Mouse (Mus musculus): ENCODE data around the gene Tmpo. TPM values are rescaled to one million over a fixed set of nuclear protein-coding genes. Genes with fewer than 3 reads are reported as not detected.

The Tmpo gene
- total RNA-seq (2021): 10 to 100 TPM; 56.9 to 66.7 TPM
- long read RNA-seq, experiment 1, transcript Tmpo-201 (4 exons, 3,772 nt): minor isoform, 10 of 82 reads
- long read RNA-seq, experiment 1, transcript Tmpo-204 (7 exons, 1,953 nt): minor isoform, 18 of 82 reads
- long read RNA-seq, experiment 1, transcript Tmpo-203 (8 exons, 1,854 nt): minor isoform, 21 of 82 reads
- long read RNA-seq, experiment 1, transcript Tmpo-202 (9 exons, 3,533 nt): major isoform, 27 of 82 reads
- long read RNA-seq, experiment 1, partial matches to known transcripts: 1 of 82 reads
- long read RNA-seq, experiment 1, other reads (novel, unspliced or antisense): 3 of 82 reads
- long read RNA-seq, experiment 2, transcript Tmpo-201 (4 exons, 3,772 nt): minor isoform, 9 of 74 reads
- long read RNA-seq, experiment 2, transcript Tmpo-202 (9 exons, 3,533 nt): minor isoform, 17 of 74 reads
- long read RNA-seq, experiment 2, transcript Tmpo-203 (8 exons, 1,854 nt): minor isoform, 13 of 74 reads
- long read RNA-seq, experiment 2, transcript Tmpo-204 (7 exons, 1,953 nt): major isoform, 18 of 74 reads
- long read RNA-seq, experiment 2, partial matches to known transcripts: 4 of 74 reads
- long read RNA-seq, experiment 2, other reads (novel, unspliced or antisense): 7 of 74 reads

DNA sequence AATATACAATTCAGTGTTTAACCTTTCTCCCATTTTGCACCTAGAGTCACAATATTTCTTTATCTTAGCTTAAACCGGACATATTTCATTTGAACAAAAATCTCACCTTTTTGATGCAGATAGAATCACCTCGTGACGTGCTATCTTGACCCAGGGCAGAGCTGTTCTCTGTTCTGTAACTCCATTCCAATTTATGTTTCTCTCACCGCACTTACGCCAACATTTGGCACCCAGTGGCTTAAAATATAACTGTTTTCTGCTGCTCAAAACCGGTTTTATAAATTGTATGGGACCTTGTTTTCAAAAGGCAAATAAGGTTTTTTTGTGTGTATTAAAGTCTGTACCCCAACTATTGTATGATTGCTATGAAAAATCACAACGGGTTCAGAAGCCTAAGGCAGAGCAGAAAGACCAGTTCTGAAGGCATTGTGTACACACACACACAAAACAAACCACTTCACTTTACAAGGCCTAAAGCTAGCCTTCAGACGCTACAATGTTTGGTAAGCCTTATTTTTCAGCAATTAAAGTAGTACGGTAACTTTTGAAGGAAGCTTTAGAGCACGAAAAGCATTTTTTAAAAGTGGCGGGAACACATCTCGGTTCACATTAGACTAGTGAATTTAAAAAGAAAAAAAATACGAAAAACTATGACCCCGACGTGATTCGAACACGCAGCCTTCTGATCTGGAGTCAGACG, at the start of gene Tmpo:
TSS of gene Tmpo (minus strand) at position 555 of the 700 bp plus-strand sequence.
- intact Hi-C loops (cut with DNase I; ENCODE audit: low total_unique reads): no loop called here
- no peak for DNase-seq

DNA sequence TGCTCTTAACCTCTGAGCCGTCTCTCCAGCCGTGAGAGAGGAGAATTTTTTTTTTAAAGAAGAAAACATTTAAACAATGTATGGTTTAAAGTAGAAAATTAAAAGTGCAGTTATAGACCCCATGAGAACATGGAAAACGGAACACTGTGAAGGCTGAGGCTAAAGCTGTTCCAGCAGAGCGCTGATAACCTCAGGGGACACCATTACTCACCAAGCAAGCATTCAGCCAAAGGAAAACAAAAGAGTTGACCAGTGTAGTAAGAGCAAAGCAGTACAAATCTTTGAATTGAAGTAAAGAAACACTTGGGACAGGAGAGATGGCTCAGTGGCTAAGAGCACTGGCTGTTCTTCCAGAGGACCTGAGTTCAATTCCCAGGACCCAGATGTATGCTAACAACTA, 49.3 kb upstream of the Tmpo start:
- DNase-seq: no peak
- intact Hi-C loops (cut with DNase I; ENCODE audit: low total_unique reads): no loop called here

DNA sequence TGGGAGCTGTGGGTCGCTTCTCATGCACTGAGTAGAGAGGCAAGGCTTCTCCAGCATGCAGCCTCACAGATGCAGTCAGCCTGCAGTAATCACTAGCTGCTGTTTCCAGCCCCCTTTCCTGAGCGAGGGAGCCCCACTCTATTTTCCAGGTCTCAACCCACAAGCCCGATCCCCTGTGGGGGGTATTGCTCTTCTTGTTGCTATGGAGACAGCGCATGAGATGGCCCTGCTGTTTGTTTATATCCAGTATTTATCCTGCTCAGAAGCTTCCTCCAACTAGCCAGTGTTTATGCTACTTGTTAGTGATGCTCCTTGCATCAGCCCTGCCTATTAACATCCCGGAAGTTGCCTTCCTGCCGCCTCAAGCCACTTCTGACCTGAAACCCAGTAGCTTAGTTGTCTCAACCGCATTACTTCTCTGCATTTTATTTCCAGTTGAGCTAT, 48.4 kb upstream of the Tmpo start:
- no peak for DNase-seq
- intact Hi-C loops (cut with DNase I; ENCODE audit: low total_unique reads): no loop called here

DNA sequence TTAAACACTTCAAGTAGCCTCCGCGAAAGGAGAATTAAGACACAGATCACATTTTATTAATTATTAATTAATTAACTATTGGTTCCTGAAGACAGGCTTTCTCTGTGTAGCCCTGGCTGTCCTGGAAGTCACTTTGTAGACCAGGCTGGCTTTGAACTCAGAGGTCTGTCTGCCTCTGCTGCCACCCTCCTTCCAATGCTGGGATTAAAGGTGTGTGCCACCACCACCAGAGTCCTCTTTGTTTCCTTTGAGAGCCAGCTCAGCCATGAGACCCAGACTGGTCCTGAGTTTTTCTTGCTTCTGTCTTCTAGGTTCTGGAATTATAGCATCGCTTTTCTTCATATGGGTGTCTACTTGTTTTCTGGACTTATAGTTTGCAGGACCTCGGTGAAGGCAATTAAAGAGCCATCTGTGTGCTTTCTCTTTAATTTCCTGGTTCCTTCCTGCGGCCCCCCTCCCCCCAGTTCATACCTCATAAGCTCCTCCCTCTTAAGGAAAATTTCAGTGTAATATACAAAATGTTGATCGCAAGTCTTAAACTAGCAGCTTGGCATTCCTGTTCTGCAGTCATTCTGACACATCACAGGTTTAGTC, 47.9 kb upstream of the Tmpo start:
- no peak for DNase-seq
- intact Hi-C loops (cut with DNase I; ENCODE audit: low total_unique reads): no loop called here

DNA sequence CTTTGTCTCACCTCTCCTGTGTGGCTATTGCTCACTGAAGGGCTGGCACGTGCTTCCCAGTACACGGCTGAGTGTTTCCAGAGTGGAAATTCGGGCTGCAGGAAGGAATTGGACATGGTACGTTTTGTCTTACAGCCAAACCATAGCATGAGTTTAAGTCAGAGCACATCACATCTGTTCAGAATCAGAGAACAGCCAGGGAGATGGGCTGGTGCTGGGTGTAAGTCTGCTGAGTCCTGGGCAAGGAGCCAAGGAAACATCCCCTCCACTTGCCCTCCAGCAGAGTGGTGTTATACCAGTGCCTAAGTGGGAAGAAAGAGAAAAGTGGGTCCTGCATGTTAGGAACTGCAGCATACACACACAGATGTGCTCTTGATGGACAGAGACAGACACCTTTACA, 45.9 kb upstream of the Tmpo start:
- DNase-seq: no peak
- intact Hi-C loops (cut with DNase I; ENCODE audit: low total_unique reads): no loop called here

DNA sequence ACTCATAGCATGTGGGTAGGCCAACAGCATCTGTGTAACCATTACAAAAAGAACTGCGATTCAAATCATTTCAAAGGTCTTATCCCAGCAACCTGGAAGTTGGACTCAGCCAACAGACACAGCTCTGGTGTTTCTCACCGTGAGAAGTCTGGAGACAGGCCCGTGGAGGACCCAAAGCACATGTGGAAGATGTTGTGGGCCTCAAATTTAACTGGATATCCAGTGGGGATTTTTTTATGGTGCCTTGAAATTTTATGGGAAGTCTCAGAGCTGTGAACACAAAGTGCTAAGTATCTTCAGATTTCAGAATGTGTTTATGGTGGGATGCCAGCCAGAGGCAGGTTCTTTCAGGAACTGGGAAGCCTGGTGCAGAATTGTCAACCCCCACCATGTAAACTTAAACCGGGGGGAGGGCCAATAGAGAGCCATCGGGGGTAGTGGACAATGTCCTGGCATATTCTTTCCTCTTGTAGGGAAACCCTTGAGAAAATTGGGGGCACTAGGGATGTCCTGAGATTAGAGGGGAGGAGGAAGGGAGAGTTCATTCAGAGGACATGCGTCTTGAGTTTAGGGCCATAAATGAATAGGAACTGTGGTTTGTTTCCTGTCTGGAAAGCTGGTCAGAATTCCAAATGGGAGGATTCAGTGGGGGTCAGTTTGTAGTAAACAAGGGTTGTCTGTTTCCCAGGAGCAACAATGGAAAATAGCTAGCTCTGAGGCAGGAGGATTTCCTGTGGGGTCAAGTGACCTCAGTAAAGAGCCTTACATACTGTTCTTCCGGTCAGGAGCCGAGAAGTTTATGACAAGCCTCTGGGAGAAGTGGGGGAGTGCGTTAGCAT, 41.5 kb upstream of the Tmpo start:
- no peak for DNase-seq
- intact Hi-C loops (cut with DNase I; ENCODE audit: low total_unique reads): no loop called here

DNA sequence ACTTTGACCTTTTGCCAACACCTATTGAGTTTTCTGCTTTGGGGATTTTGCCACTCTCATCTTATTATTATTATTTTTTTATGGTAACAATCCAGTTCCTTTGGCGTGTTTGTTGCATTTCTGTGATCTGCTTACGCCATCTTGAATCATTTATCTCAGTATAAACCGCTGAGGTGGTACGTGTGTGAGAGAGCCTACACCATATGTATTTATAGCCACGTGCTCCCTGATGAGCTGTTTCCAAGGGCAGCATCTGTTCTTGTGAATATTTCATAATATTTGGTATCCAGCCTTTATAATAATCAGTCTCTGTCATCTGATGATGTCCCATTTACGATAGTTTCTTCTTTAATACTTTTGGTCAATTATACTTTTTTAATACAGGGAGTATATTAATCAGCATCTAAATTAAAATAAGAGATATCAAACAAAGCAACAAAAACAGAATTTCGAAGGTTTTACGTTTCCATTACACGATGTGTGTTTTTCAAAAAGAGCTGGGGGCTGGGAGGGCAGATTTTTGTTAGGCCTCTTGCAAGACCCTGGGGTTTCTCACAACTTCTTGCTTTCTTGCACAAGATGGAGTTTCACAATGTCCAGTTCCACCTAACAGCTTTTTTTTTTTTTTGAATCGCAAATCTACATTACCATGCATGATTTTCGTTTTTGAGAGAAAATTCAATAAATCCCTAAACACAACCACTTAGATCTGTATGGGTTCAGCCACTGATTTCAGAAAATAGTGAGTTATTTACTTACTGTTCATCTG, 28.0 kb upstream of the Tmpo start:
- intact Hi-C loops (cut with DNase I; ENCODE audit: low total_unique reads): no loop called here

DNA sequence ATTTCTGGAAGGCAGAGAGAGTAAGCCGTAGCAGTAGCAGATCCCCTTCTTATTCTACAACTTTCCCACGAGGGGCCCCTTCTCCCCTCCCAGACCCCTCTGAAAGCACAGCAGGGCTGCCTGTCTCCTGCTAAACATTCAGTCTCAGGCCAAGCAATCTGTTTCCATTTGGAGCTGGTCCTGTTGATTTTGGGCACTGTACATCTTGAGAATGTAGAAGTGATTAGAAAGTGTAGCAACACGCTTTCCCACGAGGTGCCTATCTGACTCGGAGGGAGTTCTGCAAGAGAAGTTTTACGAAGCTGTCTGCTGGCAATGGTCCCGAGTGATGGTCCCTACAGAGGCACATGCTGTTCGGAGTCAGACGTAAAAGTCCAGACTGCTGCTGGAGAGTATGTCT, 27.3 kb upstream of the Tmpo start:
- intact Hi-C loops (cut with DNase I; ENCODE audit: low total_unique reads): no loop called here
- DNase-seq: peak; percentile 44

More for the DNA sequence above, 28.0 kb upstream of the Tmpo start:
- DNase-seq: no peak

DNA sequence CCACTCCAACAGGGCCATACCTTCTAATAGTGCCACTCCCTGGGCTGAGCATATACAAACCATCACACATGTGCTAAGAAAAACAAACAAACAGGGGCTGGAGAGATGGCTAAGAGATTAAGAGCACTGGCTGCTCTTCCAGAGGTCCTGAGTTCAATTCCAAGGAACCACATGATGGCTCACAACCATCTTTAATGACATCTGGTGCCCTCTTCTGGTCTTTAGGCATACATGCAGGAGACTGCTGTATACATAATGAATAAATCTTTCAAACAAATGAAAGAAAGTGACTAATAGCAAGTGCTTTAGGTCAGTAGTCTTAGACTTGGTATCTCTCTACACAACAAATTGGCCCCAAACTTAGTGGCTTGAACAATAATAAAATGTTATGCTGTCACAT, 26.2 kb upstream of the Tmpo start:
- no peak for DNase-seq
- intact Hi-C loops (cut with DNase I; ENCODE audit: low total_unique reads): no loop called here

DNA sequence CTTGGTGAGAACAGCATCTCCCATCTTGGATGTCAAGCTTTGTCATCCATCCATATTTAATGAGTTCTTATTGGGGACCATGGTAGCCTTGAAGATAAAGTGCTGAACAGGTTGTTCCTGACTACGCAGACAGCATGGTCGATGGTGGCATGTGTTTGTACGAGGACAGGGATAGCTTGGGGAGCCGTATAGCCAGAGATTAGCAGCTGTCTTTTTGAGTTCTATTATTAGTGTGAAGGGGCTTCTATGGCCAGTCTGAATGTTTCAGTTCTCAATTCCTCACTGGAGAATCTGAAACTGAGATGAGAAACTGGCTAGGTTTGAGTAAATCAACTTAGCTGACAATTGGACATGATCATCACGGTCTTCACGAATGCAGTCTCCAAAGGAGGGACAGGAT, 24.5 kb upstream of the Tmpo start:
- no peak for DNase-seq
- intact Hi-C loops (cut with DNase I; ENCODE audit: low total_unique reads): no loop called here

DNA sequence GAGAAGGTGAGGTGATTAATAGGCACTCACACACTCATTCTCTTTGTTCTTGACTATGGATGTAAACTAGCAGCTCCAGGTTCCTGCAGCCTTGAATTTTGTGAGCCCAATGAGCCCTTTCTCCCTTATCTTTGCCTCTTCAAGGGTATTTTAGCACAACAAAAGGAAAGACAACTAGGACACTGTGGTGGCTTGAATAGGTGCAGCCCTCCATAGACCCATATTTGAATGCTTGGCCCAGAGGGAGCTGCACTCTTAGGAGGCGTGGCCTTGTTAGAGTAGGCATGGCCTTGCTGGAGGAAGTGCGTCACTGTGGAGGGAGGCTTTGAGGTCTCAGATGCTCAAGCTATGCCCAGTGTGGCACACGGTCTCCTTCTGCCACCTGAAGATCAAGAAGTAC, 19.5 kb upstream of the Tmpo start:
- no peak for DNase-seq
- intact Hi-C loops (cut with DNase I; ENCODE audit: low total_unique reads): no loop called here

DNA sequence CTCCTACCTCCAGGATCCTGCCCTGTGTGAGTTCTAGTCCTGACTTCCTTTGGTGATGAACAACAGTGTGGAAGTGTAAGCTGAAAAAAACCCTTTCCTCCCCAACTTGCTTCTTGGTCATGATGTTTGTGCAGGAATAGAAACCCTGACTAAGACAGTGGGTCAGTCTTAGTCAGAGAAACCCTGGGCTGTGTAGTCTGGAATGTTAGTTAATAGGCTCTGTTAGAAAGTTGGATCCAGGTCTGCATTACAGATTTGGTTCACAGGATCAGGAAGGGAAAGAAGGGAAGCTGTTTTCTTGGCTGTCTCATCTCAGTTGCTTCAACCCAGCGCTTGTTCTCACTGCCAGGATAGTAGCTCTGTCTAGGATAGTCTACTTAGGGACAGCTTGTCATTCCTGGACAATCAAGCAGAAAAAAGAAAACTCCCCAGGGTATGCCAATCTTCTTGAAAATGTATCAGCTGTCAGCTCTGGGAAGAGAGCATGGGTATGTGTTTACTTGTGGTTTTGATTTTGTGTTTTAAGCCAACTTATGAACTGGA, 18.2 kb upstream of the Tmpo start:
- no peak for DNase-seq
- intact Hi-C loops (cut with DNase I; ENCODE audit: low total_unique reads): no loop called here

DNA sequence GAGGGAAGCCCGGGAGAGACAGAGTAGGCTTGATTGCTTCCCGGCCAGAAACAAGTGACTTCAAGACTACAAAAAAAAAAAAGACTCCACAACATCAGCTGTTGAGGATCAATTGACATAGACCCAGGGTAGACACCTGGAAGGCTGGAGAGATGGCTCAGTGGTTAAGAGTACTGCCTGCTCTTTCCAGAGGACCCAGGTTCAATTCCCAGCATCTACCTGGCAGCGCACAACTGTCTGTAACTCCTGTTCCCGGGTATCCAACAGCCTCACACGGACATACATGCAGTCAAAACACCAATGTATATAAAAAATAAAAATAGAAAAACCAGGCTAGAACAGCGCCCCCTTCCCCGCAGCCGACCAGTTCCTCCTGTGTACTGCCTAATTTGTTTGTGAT, 16.6 kb upstream of the Tmpo start:
- DNase-seq: no peak
- intact Hi-C loops (cut with DNase I; ENCODE audit: low total_unique reads): no loop called here

DNA sequence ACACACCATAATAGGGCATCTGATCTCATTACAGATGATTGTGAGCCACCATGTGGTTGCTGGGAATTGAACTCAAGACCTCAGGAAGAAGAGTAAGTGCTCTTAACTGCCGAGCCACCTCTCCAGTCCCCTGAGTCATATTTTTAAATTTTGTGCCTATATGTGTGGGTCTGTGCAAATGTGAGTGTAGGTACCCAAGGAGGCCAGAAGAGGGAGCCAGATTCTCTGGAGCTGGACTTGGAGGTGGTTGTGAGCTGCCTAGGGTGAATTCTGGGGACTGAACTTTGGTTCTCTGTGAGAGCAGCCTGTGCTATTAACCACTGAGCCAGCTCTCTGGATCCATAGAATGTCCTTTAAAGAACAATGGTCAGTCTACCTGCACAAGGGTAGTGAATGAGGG, 15.7 kb upstream of the Tmpo start:
- intact Hi-C loops (cut with DNase I; ENCODE audit: low total_unique reads): no loop called here

DNA sequence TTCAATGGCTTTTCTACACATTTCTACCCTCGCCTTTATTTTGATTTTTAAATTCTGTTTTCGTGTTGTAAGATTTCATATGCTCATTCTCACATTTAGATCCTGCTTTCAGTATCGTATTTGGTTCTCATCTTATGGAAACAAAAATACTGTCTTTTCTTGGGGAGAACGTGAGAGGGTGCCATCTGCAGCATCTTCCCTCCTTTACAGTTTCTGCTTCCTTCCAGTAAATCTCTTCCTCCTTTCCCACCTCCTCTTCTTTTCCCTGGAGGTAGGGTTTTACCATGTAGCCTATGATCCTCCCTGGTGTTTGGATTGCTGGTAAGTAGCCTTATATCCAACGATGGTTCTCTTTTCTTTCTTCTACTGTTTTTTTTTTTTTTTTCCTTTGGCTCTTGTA, 14.6 kb upstream of the Tmpo start:
- DNase-seq: no peak
- intact Hi-C loops (cut with DNase I; ENCODE audit: low total_unique reads): no loop called here

More for the DNA sequence above, 15.7 kb upstream of the Tmpo start:
- no peak for DNase-seq

DNA sequence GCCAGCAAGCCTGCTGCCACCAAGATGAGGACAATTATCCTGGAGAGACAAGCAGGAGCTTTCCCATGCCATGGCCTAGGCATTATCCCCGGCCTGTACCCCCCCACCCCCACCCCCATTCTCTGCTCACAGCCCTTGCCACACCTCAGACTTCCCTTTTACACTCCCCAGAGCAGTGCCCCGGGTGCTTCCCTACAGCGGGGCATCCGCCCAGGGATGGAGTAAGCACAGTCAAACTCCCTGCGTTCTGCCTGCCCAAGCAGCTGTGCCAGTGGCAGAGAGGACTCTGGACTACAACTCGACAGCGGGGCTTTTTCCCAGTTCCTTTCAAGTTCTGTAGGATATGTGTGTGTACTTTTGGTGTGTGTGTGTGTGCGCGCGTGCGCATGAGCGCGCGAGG, 14.0 kb upstream of the Tmpo start:
- DNase-seq: no peak
- intact Hi-C loops (cut with DNase I; ENCODE audit: low total_unique reads): no loop called here

DNA sequence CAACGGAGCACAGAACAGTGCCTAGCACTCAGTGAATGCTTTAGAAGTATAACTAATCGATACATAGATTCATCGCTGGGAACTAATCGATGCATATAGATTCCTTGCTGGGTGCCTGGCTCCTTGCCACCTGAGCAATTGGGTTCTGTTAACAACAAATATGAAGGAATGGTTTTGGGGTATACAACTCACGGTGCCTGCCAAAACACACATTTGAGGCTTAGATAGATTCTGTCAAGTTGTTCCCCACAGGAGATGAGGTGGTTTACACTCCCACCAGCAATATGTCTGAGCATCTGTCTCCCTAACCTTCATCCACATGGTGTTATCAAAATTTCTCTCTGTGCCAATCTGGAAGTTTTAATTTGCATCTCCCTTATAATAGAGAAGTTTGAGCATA, 10.7 kb upstream of the Tmpo start:
- intact Hi-C loops (cut with DNase I; ENCODE audit: low total_unique reads): no loop called here
- DNase-seq: no peak

DNA sequence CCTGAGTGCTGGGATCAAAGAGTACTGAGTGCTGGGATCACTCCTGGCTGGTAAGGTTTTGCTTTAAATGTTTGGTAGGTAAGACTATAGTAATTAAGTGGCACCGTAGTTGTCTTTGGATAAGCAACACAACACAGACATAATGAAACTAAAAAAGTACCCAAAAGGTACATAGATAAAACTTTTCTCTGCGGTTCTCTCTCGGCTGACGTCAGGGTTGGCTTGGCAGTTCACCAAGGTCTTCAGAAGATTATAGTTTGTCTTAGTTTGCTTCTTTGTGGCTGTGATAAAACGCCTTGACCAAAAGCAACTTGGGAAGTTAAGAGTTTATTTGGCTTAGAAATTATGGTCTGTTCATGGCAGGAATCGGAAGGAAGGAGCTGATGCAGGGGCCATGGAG, 8.4 kb upstream of the Tmpo start:
- no peak for DNase-seq
- intact Hi-C loops (cut with DNase I; ENCODE audit: low total_unique reads): no loop called here
